Mouse (Mus musculus) kidney, adult 9 months (tissue): ENCODE results near the gene Hist1h4h.
"Not testable (repeated sequence)": the region's sequence is repeated elsewhere in the genome, so short reads cannot be mapped to it uniquely, and the experiment has no call there.

ENCODE experiments used
- DNase-seq: peaks from one replicate; pipeline ENCODE4 v3.0.0; 2022

Hist1h4h gene

DNA sequence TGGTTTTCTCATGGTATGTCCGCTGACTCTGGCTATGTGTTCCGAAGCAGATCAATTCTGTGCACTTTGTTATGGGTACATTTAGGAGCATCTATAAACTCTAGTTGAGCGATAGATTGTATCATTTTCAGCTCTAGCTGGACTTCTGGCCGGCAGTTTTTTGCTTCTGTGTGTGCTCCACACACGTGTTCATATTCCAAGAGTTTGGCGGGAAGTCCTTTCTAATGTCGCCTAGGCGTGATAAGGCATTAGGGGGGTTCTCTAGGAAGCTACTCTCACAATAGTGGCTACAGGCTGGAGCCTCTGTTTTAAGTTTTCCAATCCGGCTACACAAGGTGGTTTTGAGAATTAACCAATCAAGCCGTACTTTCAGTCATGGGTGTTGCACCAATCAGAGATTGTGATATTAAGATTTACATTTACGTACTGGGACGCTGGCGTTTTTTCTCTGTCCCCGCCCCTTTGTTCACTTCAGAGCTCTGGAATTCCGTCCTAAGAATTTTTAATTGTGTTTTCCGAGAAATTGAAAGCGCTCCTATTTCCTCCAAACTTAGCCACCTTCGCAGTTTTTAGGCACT lies 25.1 kb downstream of the Hist1h4h start:
- peak; percentile 79 for DNase-seq

DNA sequence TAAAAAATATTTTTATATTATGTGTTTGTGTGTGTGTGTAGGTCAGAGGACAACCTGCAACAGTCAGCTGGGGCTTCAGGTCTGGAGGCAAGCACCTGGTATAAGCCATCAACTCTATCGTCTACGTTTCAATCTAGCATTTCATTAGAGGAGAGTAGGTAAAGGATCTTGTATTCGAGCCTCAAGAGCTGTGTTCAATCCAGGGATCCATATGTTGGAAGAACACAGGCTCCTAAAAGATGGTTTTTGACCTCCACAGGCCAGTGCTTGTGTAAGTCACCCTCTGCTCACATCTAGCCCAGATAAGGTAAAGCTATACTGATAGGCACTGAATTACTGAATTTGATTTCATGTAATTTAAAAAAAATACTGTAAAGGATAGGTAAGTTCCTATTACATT lies 26.1 kb downstream of the Hist1h4h start:
- no peak for DNase-seq

DNA sequence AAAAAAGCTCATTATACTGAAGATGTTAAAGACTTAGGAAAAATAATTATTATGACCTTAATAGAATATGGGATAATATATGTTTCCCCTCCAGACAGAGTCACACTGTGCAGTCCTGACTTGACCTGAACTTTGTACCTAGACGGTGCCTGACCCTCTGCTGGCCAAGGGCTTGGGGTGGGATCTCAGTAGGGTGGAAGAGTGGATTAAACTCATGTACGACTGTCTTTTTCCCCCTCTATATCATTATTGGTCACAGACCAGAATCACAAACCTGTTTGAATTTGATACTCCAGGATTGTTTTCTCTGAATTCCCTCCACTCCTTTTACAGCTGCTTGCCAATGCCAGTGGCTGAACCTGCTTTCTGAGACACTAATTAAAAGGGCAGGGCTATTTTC lies 29.8 kb downstream of the Hist1h4h start:
- not testable (repeated sequence) for DNase-seq

DNA sequence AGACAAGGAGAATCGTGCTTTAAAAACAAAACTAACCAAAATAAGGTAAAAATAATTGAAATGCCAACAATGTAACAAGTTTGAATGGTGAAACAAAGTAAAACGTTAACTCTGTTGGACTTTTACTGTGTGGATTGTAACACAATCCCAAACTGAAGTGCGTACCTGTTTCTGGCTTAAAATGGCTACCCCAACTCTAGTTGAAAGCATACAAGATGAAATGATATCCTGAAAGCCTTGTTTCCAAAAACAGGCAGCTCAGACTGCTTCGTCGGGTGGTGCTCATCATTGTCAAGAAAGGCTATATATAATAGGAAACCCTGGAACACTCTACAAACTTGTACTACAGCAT lies 30.7 kb downstream of the Hist1h4h start:
- DNase-seq: not testable (repeated sequence)

DNA sequence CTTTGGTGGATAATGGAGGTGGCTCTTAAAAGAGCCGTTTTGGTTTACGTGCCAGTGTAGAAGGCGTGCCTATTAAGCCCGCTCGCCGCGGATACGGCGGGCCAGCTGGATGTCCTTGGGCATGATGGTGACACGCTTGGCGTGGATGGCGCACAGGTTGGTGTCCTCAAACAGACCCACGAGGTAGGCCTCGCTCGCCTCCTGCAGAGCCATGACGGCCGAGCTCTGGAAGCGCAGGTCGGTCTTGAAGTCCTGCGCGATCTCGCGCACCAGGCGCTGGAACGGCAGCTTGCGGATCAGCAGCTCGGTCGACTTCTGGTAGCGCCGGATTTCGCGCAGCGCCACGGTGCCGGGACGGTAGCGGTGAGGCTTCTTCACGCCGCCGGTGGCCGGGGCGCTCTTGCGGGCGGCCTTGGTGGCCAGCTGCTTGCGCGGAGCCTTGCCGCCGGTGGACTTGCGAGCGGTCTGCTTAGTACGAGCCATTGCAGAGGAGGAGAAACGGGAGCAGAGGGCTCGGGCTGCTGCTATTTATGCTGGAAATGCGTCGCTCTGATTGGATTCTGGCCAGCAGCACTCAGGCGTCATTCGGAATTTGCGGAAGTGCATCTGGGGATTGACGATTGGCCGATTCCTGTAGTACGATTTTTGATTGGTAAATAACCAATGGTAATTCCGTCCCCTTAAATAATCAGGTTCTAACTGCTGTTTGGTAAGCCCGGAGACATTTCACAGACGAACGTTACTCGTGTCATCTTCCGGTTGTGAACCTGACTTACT lies 31.2 kb downstream of the Hist1h4h start, which contains the start of gene Hist1h3e:
Gene Hist1h3e (minus strand): TSS at position 487 of the 777 bp plus-strand sequence.
- DNase-seq: peak; percentile 92

DNA sequence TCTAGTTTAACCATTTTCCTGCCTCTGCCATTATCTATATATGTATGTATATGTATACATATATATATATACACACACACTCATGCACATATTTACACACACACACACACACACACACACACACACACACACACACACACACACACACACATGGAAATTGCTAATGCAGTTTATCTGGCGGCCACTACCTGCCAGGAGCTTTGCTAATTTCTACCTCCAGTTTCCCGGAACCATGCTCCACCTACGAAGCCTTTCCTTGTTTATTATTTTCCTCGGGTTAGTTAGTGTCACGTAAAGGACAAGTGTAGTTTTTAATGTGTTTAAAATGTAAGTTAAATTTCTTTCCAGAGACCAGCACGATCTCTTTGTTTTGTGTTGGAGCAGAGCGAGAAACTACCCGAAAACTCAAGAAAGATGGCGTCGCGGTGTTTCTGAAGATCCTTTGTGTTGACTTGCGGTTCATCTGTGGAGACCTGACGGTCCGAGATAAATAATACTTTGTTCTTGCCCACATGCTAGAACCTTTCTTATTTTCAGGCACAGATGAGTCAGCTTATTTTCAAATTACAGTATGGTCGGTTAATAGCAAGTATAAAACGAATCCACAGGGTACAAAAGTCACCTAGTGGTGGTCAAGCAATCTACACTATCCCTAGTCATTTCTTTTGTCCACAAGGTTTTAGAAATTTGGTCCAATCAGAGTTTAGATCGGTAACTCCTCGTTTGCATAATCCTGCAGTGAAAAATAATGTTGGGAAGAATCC lies 32.0 kb downstream of the Hist1h4h start:
- DNase-seq: no peak

DNA sequence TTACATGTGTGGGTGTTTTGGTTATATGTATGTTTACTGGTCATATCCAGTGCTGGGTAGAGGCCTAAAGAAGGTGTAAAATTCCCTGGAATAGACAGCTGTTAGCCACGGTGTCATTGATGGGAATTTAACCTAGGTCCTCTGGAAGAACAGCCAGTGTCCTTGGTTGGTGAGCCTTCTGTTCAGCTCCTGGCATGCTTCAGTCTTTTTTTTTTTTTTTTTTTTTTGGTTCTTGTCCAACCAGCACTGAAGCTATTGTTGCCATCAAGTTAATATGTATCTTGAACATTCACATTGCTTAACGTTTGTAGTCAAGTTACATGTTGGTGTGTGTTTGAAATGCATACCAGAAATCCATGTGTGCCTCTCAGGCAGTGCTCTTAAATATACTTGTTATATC lies 33.6 kb downstream of the Hist1h4h start:
- DNase-seq: no peak

DNA sequence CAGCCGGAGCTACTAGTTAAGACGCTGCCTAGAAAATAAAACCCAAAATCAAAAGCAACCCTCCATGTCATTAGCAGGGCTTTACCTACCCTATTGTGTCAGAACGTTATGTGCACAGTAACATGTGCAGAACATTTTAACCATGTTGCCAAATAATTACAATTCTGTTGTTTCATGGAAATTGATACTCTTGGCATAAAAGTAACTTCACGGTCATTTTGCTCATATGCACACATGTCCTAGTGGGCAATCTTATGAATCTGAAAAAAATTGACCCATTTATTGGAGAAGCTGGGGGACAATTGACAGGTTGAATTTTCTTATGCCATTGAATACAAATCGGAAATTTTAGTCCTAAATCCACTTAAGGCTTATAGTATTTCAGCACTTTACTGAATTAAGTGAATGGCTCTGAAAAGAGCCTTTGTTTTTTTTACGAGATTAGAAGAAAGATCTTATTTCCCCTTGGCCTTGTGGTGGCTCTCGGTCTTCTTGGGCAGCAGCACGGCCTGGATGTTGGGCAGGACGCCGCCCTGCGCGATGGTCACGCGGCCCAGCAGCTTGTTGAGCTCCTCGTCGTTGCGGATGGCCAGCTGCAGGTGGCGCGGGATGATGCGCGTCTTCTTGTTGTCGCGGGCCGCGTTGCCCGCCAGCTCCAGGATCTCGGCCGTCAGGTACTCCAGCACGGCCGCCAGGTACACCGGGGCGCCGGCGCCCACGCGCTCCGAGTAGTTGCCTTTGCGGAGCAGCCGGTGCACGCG lies 39.6 kb downstream of the Hist1h4h start:
- not testable (repeated sequence) for DNase-seq

DNA sequence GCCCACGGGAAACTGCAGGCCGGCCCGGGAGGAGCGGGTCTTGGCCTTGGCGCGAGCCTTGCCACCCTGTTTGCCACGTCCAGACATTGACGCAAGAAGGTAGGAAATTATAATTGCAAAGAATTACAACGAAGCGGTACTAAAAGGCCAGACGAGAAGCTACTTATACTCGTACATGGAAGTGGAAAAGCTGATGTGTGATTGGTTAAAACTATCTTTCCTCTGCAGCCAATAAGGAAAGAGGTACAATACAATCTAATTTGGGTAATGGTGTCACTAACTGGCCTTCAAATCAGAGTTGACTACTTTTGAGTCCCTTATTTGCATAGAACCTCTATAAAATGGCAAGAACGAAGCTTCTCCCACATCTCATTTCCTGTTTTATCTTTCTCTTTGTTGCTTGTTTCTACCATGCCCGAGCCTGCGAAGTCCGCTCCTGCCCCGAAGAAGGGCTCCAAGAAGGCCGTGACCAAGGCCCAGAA lies 40.2 kb downstream of the Hist1h4h start, which contains the start of the genes Hist1h2ae and Hist1h2bg:
Gene Hist1h2ae (minus strand): TSS at position 199 of the 482 bp plus-strand sequence.
Gene Hist1h2bg (plus strand): TSS at position 375 of the 482 bp plus-strand sequence.
- peak; percentile 74 for DNase-seq

DNA sequence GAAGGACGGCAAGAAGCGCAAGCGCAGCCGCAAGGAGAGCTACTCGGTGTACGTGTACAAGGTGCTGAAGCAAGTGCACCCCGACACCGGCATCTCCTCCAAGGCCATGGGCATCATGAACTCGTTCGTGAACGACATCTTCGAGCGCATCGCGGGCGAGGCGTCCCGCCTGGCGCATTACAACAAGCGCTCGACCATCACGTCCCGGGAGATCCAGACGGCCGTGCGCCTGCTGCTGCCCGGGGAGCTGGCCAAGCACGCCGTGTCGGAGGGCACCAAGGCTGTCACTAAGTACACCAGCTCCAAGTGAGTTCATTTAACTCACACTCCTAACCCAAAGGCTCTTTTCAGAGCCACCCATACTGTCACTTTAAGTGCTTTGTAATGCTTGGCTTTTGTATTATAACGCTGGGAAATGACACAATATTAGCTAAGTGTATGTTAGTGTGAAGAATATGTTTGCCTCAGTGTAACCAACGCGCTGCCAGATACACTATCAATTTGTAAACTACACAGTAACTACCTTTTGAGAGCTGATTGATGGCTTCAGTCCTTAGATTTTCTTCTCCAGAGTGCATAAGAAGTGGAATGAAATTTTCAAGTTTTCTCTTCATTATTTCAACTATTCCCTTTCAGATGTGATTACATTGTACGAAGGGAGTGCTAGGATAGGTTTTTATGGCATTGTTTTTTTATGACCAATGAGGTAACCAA lies 40.8 kb downstream of the Hist1h4h start:
- not testable (repeated sequence) for DNase-seq

DNA sequence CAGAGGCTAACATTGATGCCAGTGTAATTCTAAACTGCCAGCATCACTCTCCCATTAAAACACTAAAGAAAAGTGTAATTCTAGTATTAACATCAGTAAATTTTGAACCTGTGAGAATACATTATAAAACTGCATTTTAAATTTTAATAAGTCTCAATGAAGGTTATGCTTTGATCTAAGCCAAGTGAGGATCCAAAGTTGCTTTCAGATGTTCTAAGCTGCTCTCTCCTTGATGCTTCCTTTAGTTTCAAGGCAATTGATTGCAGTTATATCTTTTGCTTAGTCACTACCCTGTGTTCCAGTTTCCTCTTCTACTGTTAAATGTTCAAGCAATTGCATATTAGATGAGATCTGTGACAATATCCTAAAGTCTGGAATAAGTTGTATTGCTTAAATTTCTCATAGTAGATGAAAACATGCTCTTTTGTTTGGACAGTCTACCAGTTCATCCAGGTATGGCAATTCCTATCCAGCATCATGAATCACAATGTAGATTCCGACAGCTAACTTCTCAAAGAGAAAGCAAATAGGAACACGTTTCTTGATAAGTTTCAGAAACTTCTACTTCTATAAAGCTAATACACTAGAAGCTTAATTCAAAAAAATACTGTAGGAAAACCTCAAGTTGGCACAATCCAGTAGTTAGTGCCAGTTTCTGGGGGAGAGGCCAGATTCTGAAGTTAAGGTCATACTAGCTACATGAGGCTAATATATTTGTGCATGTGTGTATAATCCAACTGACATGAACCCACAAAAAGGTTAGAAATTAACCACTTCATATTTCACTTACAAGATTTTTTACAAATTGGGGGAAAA lies 41.6 kb downstream of the Hist1h4h start:
- no peak for DNase-seq

DNA sequence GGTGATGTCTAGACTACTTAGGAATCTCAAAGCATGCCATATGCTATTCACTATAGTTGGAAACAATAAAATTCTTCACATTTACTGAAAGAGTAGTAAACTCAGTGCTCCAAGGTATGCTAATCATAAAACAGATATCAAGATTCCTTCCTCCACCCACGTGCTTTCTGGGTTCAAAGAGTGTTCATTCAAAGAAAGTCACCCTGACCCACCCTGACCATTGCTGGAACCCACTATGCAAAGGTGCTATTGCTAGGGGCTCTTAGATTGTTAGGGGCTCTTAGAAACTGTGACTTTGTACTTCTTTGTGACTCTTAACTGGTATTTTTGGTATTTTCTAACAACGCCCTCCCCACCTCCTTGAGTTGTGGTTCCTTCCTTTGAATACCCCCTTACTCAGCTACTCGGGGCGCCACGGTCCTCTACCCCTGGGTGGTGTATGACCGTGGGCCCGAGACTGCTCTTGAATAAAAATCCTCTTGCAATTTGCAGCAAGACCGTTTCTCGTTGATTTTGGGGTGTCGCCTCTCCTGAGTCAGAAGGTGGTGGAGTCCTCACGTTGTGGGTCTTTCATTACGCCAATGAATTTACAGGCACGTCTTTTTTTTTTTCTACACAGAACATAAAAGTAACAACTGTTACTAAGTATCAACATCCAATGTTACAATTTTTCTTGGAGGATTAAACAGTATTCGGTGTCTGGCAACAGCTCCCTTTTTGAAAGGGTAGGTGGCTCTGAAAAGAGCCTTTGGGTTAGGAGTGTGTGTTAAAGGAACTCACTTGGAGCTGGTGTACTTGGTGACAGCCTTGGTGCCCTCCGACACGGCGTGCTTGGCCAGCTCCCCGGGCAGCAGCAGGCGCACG lies 42.4 kb downstream of the Hist1h4h start:
- not testable (repeated sequence) for DNase-seq

DNA sequence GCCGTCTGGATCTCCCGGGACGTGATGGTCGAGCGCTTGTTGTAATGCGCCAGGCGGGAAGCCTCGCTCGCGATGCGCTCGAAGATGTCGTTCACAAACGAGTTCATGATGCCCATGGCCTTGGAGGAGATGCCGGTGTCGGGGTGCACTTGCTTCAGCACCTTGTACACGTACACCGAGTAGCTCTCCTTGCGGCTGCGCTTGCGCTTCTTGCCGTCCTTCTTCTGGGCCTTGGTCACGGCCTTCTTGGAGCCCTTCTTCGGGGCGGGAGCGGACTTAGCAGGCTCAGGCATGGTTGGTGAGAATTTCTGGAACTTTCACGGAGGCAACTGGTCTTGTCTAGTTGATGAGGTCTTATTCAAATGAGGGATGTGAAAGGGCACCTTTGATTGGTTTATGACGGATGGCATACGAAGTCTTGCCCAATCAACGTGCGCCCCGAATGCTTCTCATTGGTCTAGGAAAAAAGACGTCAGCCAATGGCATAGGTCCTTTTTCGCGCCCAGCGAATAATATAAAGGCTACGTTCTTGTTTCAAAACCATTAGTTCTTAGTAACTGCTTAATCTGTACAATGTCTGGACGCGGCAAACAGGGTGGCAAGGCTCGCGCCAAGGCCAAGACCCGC lies 43.2 kb downstream of the Hist1h4h start, which contains the start of the genes Hist1h2bf and Hist1h2ad:
Gene Hist1h2bf (minus strand): TSS at position 299 of the 627 bp plus-strand sequence.
Gene Hist1h2ad (plus strand): TSS at position 484 of the 627 bp plus-strand sequence.
- peak; percentile 79 for DNase-seq

DNA sequence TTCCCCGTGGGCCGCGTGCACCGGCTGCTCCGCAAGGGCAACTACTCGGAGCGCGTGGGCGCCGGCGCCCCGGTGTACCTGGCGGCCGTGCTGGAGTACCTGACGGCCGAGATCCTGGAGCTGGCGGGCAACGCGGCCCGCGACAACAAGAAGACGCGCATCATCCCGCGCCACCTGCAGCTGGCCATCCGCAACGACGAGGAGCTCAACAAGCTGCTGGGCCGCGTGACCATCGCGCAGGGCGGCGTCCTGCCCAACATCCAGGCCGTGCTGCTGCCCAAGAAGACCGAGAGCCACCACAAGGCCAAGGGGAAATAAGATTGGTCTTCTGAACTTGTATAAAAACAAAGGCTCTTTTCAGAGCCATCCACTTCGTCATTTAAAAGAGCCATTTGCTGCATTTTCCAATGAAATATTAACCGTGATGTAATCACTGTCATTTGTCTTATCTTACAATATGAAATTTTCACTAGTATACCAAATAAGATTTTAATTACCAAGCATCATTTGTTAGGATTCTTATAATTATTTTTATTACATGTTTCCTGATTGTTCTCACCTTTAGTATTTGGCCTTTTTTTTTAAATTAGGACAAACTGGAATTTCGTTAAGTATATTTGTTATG lies 43.8 kb downstream of the Hist1h4h start:
- not testable (repeated sequence) for DNase-seq

DNA sequence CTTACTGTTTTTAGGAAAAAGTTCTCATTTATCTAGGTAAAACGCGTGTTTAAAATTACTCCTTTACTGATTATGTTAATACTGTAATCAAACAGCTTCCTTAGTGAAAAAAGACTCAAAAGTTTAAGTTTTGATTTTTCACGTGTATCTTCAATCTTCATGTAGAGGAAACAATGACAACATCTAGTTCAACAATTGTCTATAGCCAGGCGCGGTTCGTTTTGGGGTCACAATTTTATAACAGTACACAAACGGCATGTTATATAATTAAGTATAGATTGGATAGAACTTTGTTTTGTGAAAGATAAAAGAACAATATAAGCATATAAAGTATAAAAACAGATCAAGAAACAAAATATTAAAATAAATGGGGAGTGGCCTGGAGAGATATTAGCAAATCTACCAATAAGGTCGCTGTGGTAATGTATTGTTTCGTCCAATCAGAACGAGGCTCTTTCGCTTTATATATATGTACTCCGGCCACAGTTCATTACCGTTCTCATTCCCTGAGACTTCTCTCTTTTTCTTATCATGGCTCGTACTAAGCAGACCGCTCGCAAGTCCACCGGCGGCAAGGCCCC lies 44.5 kb downstream of the Hist1h4h start, which contains the start of gene Hist1h3d:
Gene Hist1h3d (plus strand): TSS at position 493 of the 581 bp plus-strand sequence.
- DNase-seq: peak; percentile 32

DNA sequence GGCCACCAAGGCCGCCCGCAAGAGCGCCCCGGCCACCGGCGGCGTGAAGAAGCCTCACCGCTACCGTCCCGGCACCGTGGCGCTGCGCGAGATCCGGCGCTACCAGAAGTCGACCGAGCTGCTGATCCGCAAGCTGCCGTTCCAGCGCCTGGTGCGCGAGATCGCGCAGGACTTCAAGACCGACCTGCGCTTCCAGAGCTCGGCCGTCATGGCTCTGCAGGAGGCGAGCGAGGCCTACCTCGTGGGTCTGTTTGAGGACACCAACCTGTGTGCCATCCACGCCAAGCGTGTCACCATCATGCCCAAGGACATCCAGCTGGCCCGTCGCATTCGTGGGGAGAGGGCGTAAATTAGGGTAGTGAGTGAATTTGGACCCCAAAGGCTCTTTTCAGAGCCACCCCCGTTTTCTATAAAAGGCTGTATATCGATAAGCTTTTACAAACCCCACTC lies 45.0 kb downstream of the Hist1h4h start:
- DNase-seq: not testable (repeated sequence)

DNA sequence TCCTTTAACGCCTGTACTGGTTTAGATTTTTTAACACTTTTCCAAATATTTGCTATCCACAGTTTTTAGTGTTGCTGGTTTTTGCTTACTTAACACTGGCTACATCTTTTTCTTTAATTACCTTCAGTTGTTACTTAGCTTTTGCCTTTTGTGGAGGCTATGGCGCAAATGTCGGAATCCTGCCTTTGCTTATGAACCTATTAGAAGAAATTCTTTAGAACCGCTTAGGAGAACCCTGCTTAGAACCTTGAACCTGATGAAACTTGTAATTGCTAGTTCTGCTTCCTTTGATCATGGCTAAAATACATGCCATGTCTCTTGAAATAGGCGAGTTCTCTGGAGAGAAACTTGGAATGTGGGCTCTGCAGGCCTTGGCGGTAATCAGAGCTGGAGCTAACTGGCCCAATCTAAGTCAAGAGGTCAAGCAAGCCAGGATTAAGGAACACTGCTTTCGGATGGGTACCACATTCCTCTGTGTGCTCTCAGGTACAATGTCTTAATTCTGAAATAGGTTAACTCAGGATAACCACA lies 45.6 kb downstream of the Hist1h4h start:
- no peak for DNase-seq
